Mouse (Mus musculus): Measurements from ENCODE around the gene Gm3183. TPM values are rescaled to one million over a fixed set of nuclear protein-coding genes. Genes with fewer than 3 reads are reported as not detected.
"Not testable (repeated sequence)": the region's sequence is repeated elsewhere in the genome, so short reads cannot be mapped to it uniquely, and the experiment has no call there.

The Gm3183 gene
- not detected in 2 replicates for polyA plus RNA-seq (2014; fragmentation: Nextera tagmentation; extraction: Ambion mirVana)

- not testable (repeated sequence) for H3K4me1 ChIP-seq (replicated peaks; ENCODE audit: control insufficient read depth, insufficient read depth, low read length); DNase-seq (ENCODE audit: low spot score); H3K27ac ChIP-seq; H3K27me3 ChIP-seq (ENCODE audit: control insufficient read depth, insufficient read depth, low read length); H3K9ac ChIP-seq; H3K4me2 ChIP-seq (replicated peaks); H3K4me3 ChIP-seq (replicated peaks; ENCODE audit: low read length); H3K9me3 ChIP-seq (ENCODE audit: control insufficient read depth, low read length); ATAC-seq (ENCODE audit: low FRiP score); H3K36me3 ChIP-seq (replicated peaks; ENCODE audit: control insufficient read depth, insufficient read depth)
- no CpG with 5 or more reads among the region's 1 CpGs for WGBS
These were observed at the start of gene Gm3183 for GRCm38 (mm10) chr5:94865136-94865535. TSS of gene Gm3183 (plus strand) at chr5:94865436.

Other genes starting within 250 kb of the Gm3183 start
- not detected in 2 replicates for gene Gm3147, start 249.1 kb upstream of the Gm3183 start, polyA plus RNA-seq (2014; fragmentation: Nextera tagmentation; extraction: Ambion mirVana)
- gene Gm6509, start 241.5 kb upstream of the Gm3183 start, polyA plus RNA-seq (2014; fragmentation: Nextera tagmentation; extraction: Ambion mirVana) = not detected in 2 replicates
- gene Gm6205, start 217.1 kb upstream of the Gm3183 start, polyA plus RNA-seq (2014; fragmentation: Nextera tagmentation; extraction: Ambion mirVana) = not detected in 2 replicates
- gene Gm6367, start 123.2 kb downstream of the Gm3183 start, polyA plus RNA-seq (2014; fragmentation: Nextera tagmentation; extraction: Ambion mirVana) = not detected in 2 replicates
- gene Gm7942, start 241.5 kb downstream of the Gm3183 start, polyA plus RNA-seq (2014; fragmentation: Nextera tagmentation; extraction: Ambion mirVana) = not detected in 2 replicates